Mouse (Mus musculus) cerebellum, adult 2 months (tissue): ENCODE results near the gene Exoc3l.

ENCODE experiments used
- CTCF ChIP-seq: fragments of 200-500 bp; IDR thresholded peaks from 2 replicates; pipeline ENCODE4 v1.5.1; 2011; ENCODE audit warnings: low read depth, mild to moderate bottlenecking, control low read depth, low read length, moderate library complexity, borderline replicate concordance; ENCODE audit not compliant: insufficient read depth
- POLR2A ChIP-seq: fragments of 200-500 bp; IDR thresholded peaks from 2 replicates; pipeline ENCODE4 v1.6.1; 2011; ENCODE audit warnings: low read length, control low read depth, borderline replicate concordance; ENCODE audit not compliant: insufficient read depth

- TF ChIP-seq POLR2A = no peak
- no peak for TF ChIP-seq CTCF
These were observed 14.2 kb upstream of the Exoc3l start for GRCm38 (mm10) chr8:105310118-105310517.
